Mouse (Mus musculus) midbrain, embryonic 16.5 days (tissue): ENCODE results near the gene Slco3a1. TPM values are rescaled to one million over a fixed set of nuclear protein-coding genes. Genes with fewer than 3 reads are reported as not detected.
A peak's percentile ranks its signal among the peaks of the same experiment; 100 is the strongest.

Experiments used
- ATAC-seq: fragments of 200-750 bp; cut with Nextera tagmentation; 2 replicates; pipeline ENCODE4 v1.8.0; 2017; ENCODE audit warnings: moderate TSS enrichment
- H3K27ac ChIP-seq: fragments of 300-500 bp; sonication (generic); 2 replicates; pipeline ENCODE4 v1.5.1; 2014; ENCODE audit warnings: mild to moderate bottlenecking, low read length, mixed read lengths
- H3K27me3 ChIP-seq: fragments of 300-500 bp; sonication (generic); 2 replicates; pipeline ENCODE4 v1.6.1; 2014; ENCODE audit warnings: low read depth, low read length, mixed read lengths; ENCODE audit not compliant: control insufficient read depth, insufficient read depth
- H3K36me3 ChIP-seq: fragments of 300-500 bp; sonication (generic); 2 replicates; pipeline ENCODE4 v1.6.1; 2014; ENCODE audit warnings: mild to moderate bottlenecking, low read length, moderate library complexity, mixed read lengths; ENCODE audit not compliant: control insufficient read depth, insufficient read depth
- H3K4me1 ChIP-seq: fragments of 300-500 bp; sonication (generic); 2 replicates; pipeline ENCODE4 v1.6.1; 2014; ENCODE audit warnings: mild to moderate bottlenecking, low read length, mixed read lengths; ENCODE audit not compliant: control insufficient read depth, insufficient read depth
- H3K4me2 ChIP-seq: fragments of 300-500 bp; sonication (generic); 2 replicates; pipeline ENCODE4 v1.6.1; 2014; ENCODE audit warnings: mild to moderate bottlenecking, low read length, mixed read lengths
- H3K4me3 ChIP-seq: fragments of 300-500 bp; sonication (generic); 2 replicates; pipeline ENCODE4 v1.5.1; 2014; ENCODE audit warnings: low read depth, mild to moderate bottlenecking, low read length, moderate library complexity, mixed read lengths
- H3K9ac ChIP-seq: fragments of 300-500 bp; sonication (generic); 2 replicates; pipeline ENCODE4 v1.6.1; 2014; ENCODE audit warnings: low read depth, low read length, mixed read lengths
- H3K9me3 ChIP-seq: fragments of 300-500 bp; sonication (generic); replicated peaks from 2 replicates; pipeline ENCODE4 v1.6.1; 2014; ENCODE audit warnings: mild to moderate bottlenecking, low read length, mixed read lengths; ENCODE audit not compliant: control insufficient read depth, poor library complexity, severe bottlenecking
- WGBS: fragments of 180-500 bp; shearing (Covaris S2); extraction: QIAGEN DNeasy Blood & Tissue Kit; methylation state at CpG from one replicate; pipeline ENCODE4 v1.1.7; 2014; 5-methylcytosine and 5-hydroxymethylcytosine counted together
- polyA plus RNA-seq: library from polyadenylated mRNA; unstranded; fragments of >200 nt; fragmentation: Nextera tagmentation; extraction: Ambion mirVana; gene quantifications from 2 replicates; pipeline ENCODE4 v1.2.1, GENCODE M21; 2015

The Slco3a1 gene
- polyA plus RNA-seq, 1 experiment from 2014 or later = 27.2 TPM

- Histone ChIP-seq H3K36me3 (no peaks in the 10 kb centered on the region; the same call in 1 of the 2 replicates), H3K9me3 (no peaks in the 10 kb centered on the region), H3K27me3 (no peaks in the 10 kb centered on the region), H3K27ac (no peak overlapping the region), H3K4me1 (peaks cover 28% of the 10 kb centered on the region), H3K9ac (no peak overlapping the region), H3K4me3 (no peak overlapping the region), H3K4me2 (no peak overlapping the region)
- WGBS = 85% methylated on average over 5 of the region's 5 CpGs
- no peak for ATAC-seq
Observed at GRCm38 (mm10) chr7:74320635-74321034, 233.9 kb downstream of the Slco3a1 start.

DNA sequence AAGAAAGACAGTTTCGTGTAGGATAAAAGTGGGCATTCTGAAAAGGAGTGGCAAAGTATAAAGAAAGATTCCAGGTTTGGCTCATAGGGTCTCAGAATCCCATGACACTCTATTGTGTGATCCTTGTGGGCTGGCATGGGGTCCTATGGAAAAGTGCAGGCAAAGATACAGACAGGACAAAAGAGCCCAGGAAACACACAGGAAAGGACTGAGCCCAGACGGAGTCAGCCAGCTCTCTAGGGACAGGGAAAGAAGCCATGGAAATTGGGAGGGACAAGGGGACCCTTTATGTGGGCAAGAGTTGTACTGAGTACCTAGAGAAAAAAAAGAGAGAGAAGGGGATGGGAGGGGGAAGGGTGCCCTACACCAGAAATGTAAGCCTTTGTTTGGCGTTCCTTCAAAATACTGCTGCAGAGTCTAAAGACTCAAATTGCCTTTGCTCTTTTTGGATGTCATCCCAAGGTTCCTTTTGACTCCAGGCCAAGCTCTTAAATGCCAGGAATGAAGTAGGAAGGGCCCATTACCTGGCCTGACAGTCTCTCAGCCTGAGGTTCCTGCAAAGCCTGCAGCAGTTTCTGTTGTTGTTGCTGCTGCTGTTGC, 238.6 kb downstream of the Slco3a1 start:
- H3K27ac ChIP-seq = no peak overlapping the region
- no peaks in the 10 kb centered on the region for H3K27me3 ChIP-seq
- H3K4me3 ChIP-seq = no peak overlapping the region
- H3K9me3 ChIP-seq = no peaks in the 10 kb centered on the region
- ATAC-seq = 0 out of 2 replicates have a peak, but pooled peaks have one; percentile 25
- H3K4me1 ChIP-seq = peaks cover 13% of the 10 kb centered on the region
- H3K36me3 ChIP-seq = no peaks in the 10 kb centered on the region; the same call in 1 of the 2 replicates
- no peak overlapping the region for H3K9ac ChIP-seq
- WGBS = 69% methylated on average over 3 of the region's 3 CpGs
- H3K4me2 ChIP-seq = no peak overlapping the region

DNA sequence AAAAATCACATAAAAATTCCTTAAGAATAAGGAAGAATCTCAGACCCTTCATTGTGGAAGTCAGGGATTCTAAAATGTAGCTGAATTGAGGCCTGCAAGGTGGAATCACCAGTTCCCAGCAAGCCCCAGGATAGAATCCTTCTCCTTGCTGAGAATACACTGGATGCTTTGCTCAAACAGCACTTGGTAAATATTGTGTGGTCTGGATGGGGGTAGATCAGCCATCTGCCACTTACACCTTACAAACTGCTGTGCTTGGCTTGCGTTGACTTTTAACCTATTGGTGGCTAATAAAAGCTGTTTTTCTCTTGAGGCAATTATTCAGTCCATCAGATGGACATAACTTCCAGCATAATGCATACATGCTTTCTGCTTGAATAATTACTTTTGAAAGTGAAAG, 240.3 kb downstream of the Slco3a1 start:
- 86% methylated on average over 1 of the region's 1 CpGs for WGBS

GRCm38 (mm10) chr7:74313279-74314105, 241.1 kb downstream of the Slco3a1 start:
- Histone ChIP-seq H3K27me3 (no peaks in the 10 kb centered on the region), H3K4me2 (no peak overlapping the region), H3K4me1 (peaks cover 13% of the 10 kb centered on the region), H3K27ac (0 out of 2 replicates have a peak overlapping the region, but pooled peaks have one; percentile 41), H3K36me3 (no peaks in the 10 kb centered on the region; the same call in 1 of the 2 replicates), H3K9ac (no peak overlapping the region), H3K4me3 (no peak overlapping the region), H3K9me3 (no peaks in the 10 kb centered on the region)
- 64% methylated on average over 6 of the region's 6 CpGs for WGBS
- 0 out of 2 replicates have a peak, but pooled peaks have one; percentile 48 for ATAC-seq

More for the DNA sequence above, 240.3 kb downstream of the Slco3a1 start:
- H3K9ac ChIP-seq = no peak overlapping the region
- no peaks in the 10 kb centered on the region for H3K9me3 ChIP-seq
- H3K4me3 ChIP-seq = no peak overlapping the region
- H3K36me3 ChIP-seq = no peaks in the 10 kb centered on the region; the same call in 1 of the 2 replicates
- H3K27ac ChIP-seq = 0 out of 2 replicates have a peak overlapping the region, but pooled peaks have one; percentile 28
- H3K4me2 ChIP-seq = no peak overlapping the region
- ATAC-seq = no peak
- H3K4me1 ChIP-seq = peaks cover 13% of the 10 kb centered on the region
- H3K27me3 ChIP-seq = no peaks in the 10 kb centered on the region

- Histone ChIP-seq H3K4me3 (no peak overlapping the region), H3K9ac (no peak overlapping the region), H3K36me3 (no peaks in the 10 kb centered on the region), H3K4me1 (peaks cover 13% of the 10 kb centered on the region), H3K9me3 (no peaks in the 10 kb centered on the region), H3K4me2 (no peak overlapping the region), H3K27ac (no peak overlapping the region), H3K27me3 (no peaks in the 10 kb centered on the region)
- 54% methylated on average over 4 of the region's 4 CpGs for WGBS
- ATAC-seq = no peak
Observed at GRCm38 (mm10) chr7:74311536-74311935, 243.0 kb downstream of the Slco3a1 start.

DNA sequence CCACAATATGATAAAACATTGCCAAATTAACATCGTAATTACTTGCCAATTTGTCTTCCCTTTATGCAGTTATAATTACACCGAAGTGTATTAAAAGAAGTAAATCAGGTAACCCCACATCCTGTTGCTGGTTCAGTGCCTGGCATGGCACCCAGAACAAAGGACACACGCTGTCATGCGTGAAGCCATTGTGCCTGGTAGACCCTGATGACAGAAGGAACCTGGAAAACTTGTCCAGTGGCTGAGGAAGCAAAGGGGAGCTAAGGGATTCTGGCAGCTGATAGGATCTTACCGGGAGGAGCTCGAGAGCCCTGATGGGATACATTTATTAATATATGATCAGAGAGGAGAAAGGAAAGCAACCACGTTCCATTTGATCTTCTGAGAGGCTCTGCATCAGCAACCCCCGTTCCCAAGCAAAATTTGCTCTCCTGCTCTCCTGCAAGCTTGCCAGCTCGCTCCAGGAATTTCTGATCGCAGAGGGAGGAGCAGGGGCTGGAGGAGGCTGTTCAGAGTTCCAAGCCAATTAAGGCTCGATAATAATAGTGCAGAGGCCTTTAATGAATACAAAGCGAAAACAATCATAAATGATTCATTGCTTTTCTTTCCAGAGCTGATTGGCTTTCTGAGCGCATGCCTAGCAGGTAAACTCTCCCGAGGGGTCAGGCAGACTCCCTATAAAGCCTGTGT, 250.8 kb downstream of the Slco3a1 start:
- Histone ChIP-seq H3K4me3 (no peak overlapping the region), H3K9me3 (no peaks in the 10 kb centered on the region), H3K27me3 (no peaks in the 10 kb centered on the region), H3K4me1 (peaks cover 12% of the 10 kb centered on the region), H3K27ac (peak overlapping the region; percentile 60), H3K36me3 (no peaks in the 10 kb centered on the region), H3K9ac (peak overlapping the region; percentile 8; the same call in 1 of the 2 replicates), H3K4me2 (peak overlapping the region; percentile 21; the same call in 1 of the 2 replicates)
- 31% methylated on average over 14 of the region's 14 CpGs for WGBS
- peak; percentile 72 for ATAC-seq

GRCm38 (mm10) chr7:74303081-74303480, 251.5 kb downstream of the Slco3a1 start:
- Histone ChIP-seq H3K27ac (peak overlapping the region; percentile 64), H3K4me3 (no peak overlapping the region), H3K36me3 (no peaks in the 10 kb centered on the region), H3K4me1 (peaks cover 12% of the 10 kb centered on the region), H3K9me3 (no peaks in the 10 kb centered on the region), H3K27me3 (no peaks in the 10 kb centered on the region), H3K9ac (no peak overlapping the region), H3K4me2 (no peak overlapping the region)
- WGBS = 44% methylated on average over 5 of the region's 5 CpGs
- ATAC-seq = no peak

DNA sequence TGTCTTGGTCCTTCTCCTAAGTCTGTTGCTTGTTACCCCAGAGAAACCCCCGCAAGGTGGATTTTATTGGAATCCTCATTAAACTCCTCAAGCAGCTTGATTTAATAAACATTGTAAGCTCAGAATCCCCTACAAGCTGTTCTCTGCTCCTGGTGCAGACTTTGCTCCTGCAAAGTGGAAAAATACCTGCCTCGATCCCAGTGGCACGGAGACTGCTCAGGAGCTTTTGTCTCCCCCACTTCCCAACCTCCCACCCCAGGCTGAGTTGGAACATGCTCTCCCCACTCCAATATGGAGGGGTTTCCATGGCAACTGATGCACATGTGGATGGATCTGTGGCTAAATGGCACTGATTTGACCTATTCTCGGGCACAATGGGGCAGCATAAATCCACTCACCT, 268.0 kb downstream of the Slco3a1 start:
- 65% methylated on average over 4 of the region's 4 CpGs for WGBS
- H3K27me3 ChIP-seq = no peaks in the 10 kb centered on the region
- no peak overlapping the region for H3K9ac ChIP-seq
- H3K4me3 ChIP-seq = no peak overlapping the region
- H3K9me3 ChIP-seq = no peaks in the 10 kb centered on the region
- H3K36me3 ChIP-seq = no peaks in the 10 kb centered on the region; the same call in 1 of the 2 replicates
- H3K4me2 ChIP-seq = no peak overlapping the region
- no peak for ATAC-seq
- H3K27ac ChIP-seq = 0 out of 2 replicates have a peak overlapping the region, but pooled peaks have one; percentile 3
- peaks cover 4% of the 10 kb centered on the region; the same call in 1 of the 2 replicates for H3K4me1 ChIP-seq
